Mouse (Mus musculus) MEL (cell line): Measurements from ENCODE around the gene Irgm2.

ENCODE experiments used
- BHLHE40 ChIP-seq: IDR thresholded peaks from 2 replicates; pipeline ENCODE4 v1.6.1; 2012; ENCODE audit warnings: low read depth, mild to moderate bottlenecking, inconsistent platforms, low read length, improper control_type of control experiment, borderline replicate concordance
- CTCF ChIP-seq, 3 experiments: IDR thresholded peaks in 2 of 3; conservative IDR thresholded peaks in 1 of 3; 2 replicates each; pipeline ENCODE4 v1.5.1; 2011 to 2012; ENCODE audit warnings: low read length in 3 of 3, low read depth in 2 of 3, mild to moderate bottlenecking in 2 of 3, improper control_type of control experiment in 1 of 3, inconsistent platforms in 1 of 3, mixed read lengths in 1 of 3, moderate library complexity in 1 of 3; ENCODE audit not compliant: control insufficient read depth in 1 of 3, insufficient read depth in 1 of 3, poor library complexity in 1 of 3, severe bottlenecking in 1 of 3
- EP300 ChIP-seq, 2 experiments: IDR thresholded peaks; 2 replicates each; pipeline ENCODE4 v1.6.1; 2011; ENCODE audit warnings: improper control_type of control experiment in 2 of 2, low read length in 2 of 2, low read depth in 1 of 2, mild to moderate bottlenecking in 1 of 2
- POLR2A ChIP-seq, 2 experiments: IDR thresholded peaks; 2 replicates each; pipeline ENCODE4 v1.6.1; 2011 to 2012; ENCODE audit warnings: low read length in 2 of 2, mild to moderate bottlenecking in 2 of 2, control low read depth in 1 of 2, improper control_type of control experiment in 1 of 2, low read depth in 1 of 2, moderate library complexity in 1 of 2; ENCODE audit not compliant: control insufficient read depth in 1 of 2, insufficient read depth in 1 of 2, poor library complexity in 1 of 2
- RAD21 ChIP-seq: IDR thresholded peaks from 2 replicates; pipeline ENCODE4 v1.6.1; 2011; ENCODE audit warnings: mild to moderate bottlenecking, low read depth, low read length, improper control_type of control experiment

- no peak for TF ChIP-seq RAD21
- no peak for TF ChIP-seq EP300 (IDR thresholded peaks at IDR 0.05; ENCODE audit: low read depth in 1 of 2, low read length in 2 of 2)
- no peak for TF ChIP-seq CTCF (IDR thresholded peaks at IDR 0.05 in 2 of 3, conservative IDR thresholded peaks at IDR 0.05 in 1 of 3; ENCODE audit: control insufficient read depth in 1 of 3, insufficient read depth in 1 of 3, low read depth in 2 of 3, low read length in 3 of 3, poor library complexity in 1 of 3, severe bottlenecking in 1 of 3)
- TF ChIP-seq POLR2A (IDR thresholded peaks at IDR 0.05; ENCODE audit: control insufficient read depth in 1 of 2, insufficient read depth in 1 of 2, low read depth in 1 of 2, low read length in 2 of 2, poor library complexity in 1 of 2): no peak
- TF ChIP-seq BHLHE40: no peak
These were observed 68.9 kb downstream of the Irgm2 start for GRCm38 (mm10) chr11:58268285-58268684.
